Mouse (Mus musculus) neural tube, embryonic 12.5 days (tissue): ENCODE data around the gene Rfx2. TPM values are rescaled to one million over a fixed set of nuclear protein-coding genes. Genes with fewer than 3 reads are reported as not detected.

Source experiments
- ATAC-seq: fragments of 200-750 bp; cut with Nextera tagmentation; 2 replicates; pipeline ENCODE4 v1.8.0; 2017; ENCODE audit warnings: low read depth, mild to moderate bottlenecking, moderate TSS enrichment, moderate library complexity; ENCODE audit not compliant: low FRiP score
- H3K27ac ChIP-seq: fragments of 300-500 bp; sonication (generic); 2 replicates; pipeline ENCODE4 v1.5.1; 2016
- H3K27me3 ChIP-seq: fragments of 300-500 bp; sonication (generic); replicated peaks from 2 replicates; pipeline ENCODE4 v1.6.1; 2016; ENCODE audit warnings: mild to moderate bottlenecking
- H3K36me3 ChIP-seq: fragments of 300-500 bp; sonication (generic); 2 replicates; pipeline ENCODE4 v1.6.1; 2016; ENCODE audit warnings: mild to moderate bottlenecking
- H3K4me1 ChIP-seq: fragments of 300-500 bp; sonication (generic); 2 replicates; pipeline ENCODE4 v1.6.1; 2016
- H3K4me2 ChIP-seq: fragments of 300-500 bp; sonication (generic); replicated peaks from 2 replicates; pipeline ENCODE4 v1.6.1; 2016; ENCODE audit warnings: mild to moderate bottlenecking
- H3K4me3 ChIP-seq: fragments of 300-500 bp; sonication (generic); 2 replicates; pipeline ENCODE4 v1.5.1; 2016
- H3K9ac ChIP-seq: fragments of 300-500 bp; sonication (generic); 2 replicates; pipeline ENCODE4 v1.6.1; 2016; ENCODE audit warnings: mild to moderate bottlenecking
- H3K9me3 ChIP-seq: fragments of 300-500 bp; sonication (generic); 2 replicates; pipeline ENCODE4 v1.6.1; 2016; ENCODE audit warnings: mild to moderate bottlenecking
- WGBS: fragments of 180-500 bp; shearing (Covaris S2); methylation state at CpG from one replicate; pipeline ENCODE4 v1.1.7; 2016; 5-methylcytosine and 5-hydroxymethylcytosine counted together
- polyA plus RNA-seq: library from polyadenylated mRNA; unstranded; fragments of >200 nt; fragmentation: Nextera tagmentation; extraction: Ambion mirVana; gene quantifications from 2 replicates; pipeline ENCODE4 v1.2.1, GENCODE M21; 2016

The Rfx2 gene
- polyA plus RNA-seq, 1 experiment from 2014 or later = 4.9 TPM

GRCm38 (mm10) chr17:56729151-56729550 is 101.7 kb downstream of the Rfx2 start:
- 47% methylated on average over 6 of the region's 6 CpGs for WGBS

GRCm38 (mm10) chr17:56728117-56728516 is 102.7 kb downstream of the Rfx2 start:
- Histone ChIP-seq H3K9ac (no peak overlapping the region), H3K9me3 (0 out of 2 replicates have a peak, but pooled peaks cover 4% of the 10 kb centered on the region), H3K4me3 (no peak overlapping the region), H3K4me1 (peaks cover 16% of the 10 kb centered on the region), H3K36me3 (peaks cover 15% of the 10 kb centered on the region), H3K4me2 (no peak overlapping the region), H3K27me3 (peaks cover 1% of the 10 kb centered on the region), H3K27ac (no peak overlapping the region)
- ATAC-seq = no peak
- WGBS = 28% methylated on average over 12 of the region's 12 CpGs

More at GRCm38 (mm10) chr17:56729151-56729550, 101.7 kb downstream of the Rfx2 start:
- H3K4me2 ChIP-seq = no peak overlapping the region
- H3K27me3 ChIP-seq = peaks cover 3% of the 10 kb centered on the region
- no peak for ATAC-seq
- 0 out of 2 replicates have a peak, but pooled peaks cover 4% of the 10 kb centered on the region for H3K9me3 ChIP-seq
- peaks cover 16% of the 10 kb centered on the region for H3K4me1 ChIP-seq
- H3K36me3 ChIP-seq = peaks cover 4% of the 10 kb centered on the region; the same call in 1 of the 2 replicates
- no peak overlapping the region for H3K4me3 ChIP-seq
- H3K27ac ChIP-seq = no peak overlapping the region
- H3K9ac ChIP-seq = no peak overlapping the region

- Histone ChIP-seq H3K4me1 (peaks cover 16% of the 10 kb centered on the region), H3K9me3 (0 out of 2 replicates have a peak, but pooled peaks cover 4% of the 10 kb centered on the region), H3K4me2 (no peak overlapping the region), H3K9ac (no peak overlapping the region), H3K27ac (no peak overlapping the region), H3K4me3 (no peak overlapping the region), H3K27me3 (no peaks in the 10 kb centered on the region; the same call in 1 of the 2 replicates), H3K36me3 (peaks cover 19% of the 10 kb centered on the region)
- ATAC-seq = no peak
- WGBS = 10% methylated on average over 12 of the region's 12 CpGs
Observed at GRCm38 (mm10) chr17:56727659-56728058, 103.2 kb downstream of the Rfx2 start.

GRCm38 (mm10) chr17:56727029-56727649 is 103.7 kb downstream of the Rfx2 start:
- H3K9ac ChIP-seq = no peak overlapping the region
- 9% methylated on average over 7 of the region's 7 CpGs for WGBS
- peaks cover 23% of the 10 kb centered on the region for H3K36me3 ChIP-seq
- no peaks in the 10 kb centered on the region; the same call in 1 of the 2 replicates for H3K27me3 ChIP-seq
- peaks cover 16% of the 10 kb centered on the region for H3K4me1 ChIP-seq
- no peak overlapping the region for H3K27ac ChIP-seq
- no peak overlapping the region for H3K4me3 ChIP-seq
- no peak overlapping the region for H3K4me2 ChIP-seq
- 0 out of 2 replicates have a peak, but pooled peaks cover 4% of the 10 kb centered on the region for H3K9me3 ChIP-seq
- ATAC-seq = 0 out of 2 replicates have a peak, but pooled peaks have one; percentile 11

Other genes with a start within 250 kb of the Rfx2 start
- 87.1 and 90.5 TPM in 2 replicates for gene Safb2, start 246.4 kb downstream of the Rfx2 start, polyA plus RNA-seq
- gene Safb, start 246.2 kb downstream of the Rfx2 start, polyA plus RNA-seq = 140 and 162 TPM in 2 replicates
- gene 2410015M20Rik, start 221.2 kb downstream of the Rfx2 start, polyA plus RNA-seq = 192 and 202 TPM in 2 replicates
- gene Rpl36, start 217.6 kb downstream of the Rfx2 start, polyA plus RNA-seq = 1,187 and 1,201 TPM in 2 replicates
- gene Lonp1, start 204.1 kb downstream of the Rfx2 start, polyA plus RNA-seq = 53.7 and 54.3 TPM in 2 replicates
- gene Catsperd, start 202.9 kb downstream of the Rfx2 start, polyA plus RNA-seq = 0.93 and 1.5 TPM in 2 replicates
- 105 and 106 TPM in 2 replicates for gene Ranbp3, start 157.7 kb downstream of the Rfx2 start, polyA plus RNA-seq
- gene Ndufa11, start 113.2 kb downstream of the Rfx2 start, polyA plus RNA-seq = 404 and 428 TPM in 2 replicates
- gene Vmac, start 113.0 kb downstream of the Rfx2 start, polyA plus RNA-seq = 15.0 and 16.3 TPM in 2 replicates
- 3.4 and 3.7 TPM in 2 replicates for gene Nrtn, start 73.5 kb downstream of the Rfx2 start, polyA plus RNA-seq
- 49.3 and 54.3 TPM in 2 replicates for gene Dus3l, start 66.3 kb downstream of the Rfx2 start, polyA plus RNA-seq
- 1.6 and 1.8 TPM in 2 replicates for gene Prr22, start 60.8 kb downstream of the Rfx2 start, polyA plus RNA-seq
- not detected in 2 replicates for gene Acsbg2, start 43.4 kb upstream of the Rfx2 start, polyA plus RNA-seq
- gene 1700061G19Rik, start 44.5 kb upstream of the Rfx2 start, polyA plus RNA-seq = 0.16 and 0.42 TPM in 2 replicates
- 86.1 and 89.8 TPM in 2 replicates for gene Mllt1, start 104.4 kb upstream of the Rfx2 start, polyA plus RNA-seq
- not detected in 2 replicates for gene Acer1, start 151.1 kb upstream of the Rfx2 start, polyA plus RNA-seq
- 134 and 152 TPM in 2 replicates for gene Clpp, start 159.3 kb upstream of the Rfx2 start, polyA plus RNA-seq
- 38.0 and 38.2 TPM in 2 replicates for gene Alkbh7, start 166.3 kb upstream of the Rfx2 start, polyA plus RNA-seq
- gene Pspn, start 169.0 kb upstream of the Rfx2 start, polyA plus RNA-seq = not detected in 2 replicates
- gene Gtf2f1, start 180.3 kb upstream of the Rfx2 start, polyA plus RNA-seq = 71.2 and 76.7 TPM in 2 replicates
- 0.28 and 0.33 TPM in 2 replicates for gene Gm17949, start 180.5 kb upstream of the Rfx2 start, polyA plus RNA-seq
- gene Khsrp, start 200.5 kb upstream of the Rfx2 start, polyA plus RNA-seq = 53.1 and 55.8 TPM in 2 replicates
- 0.25 TPM in 1 of 2 replicates, not detected in the other for gene Slc25a41, start 210.6 kb upstream of the Rfx2 start, polyA plus RNA-seq
- 1.1 and 1.2 TPM in 2 replicates for gene Crb3, start 228.1 kb upstream of the Rfx2 start, polyA plus RNA-seq
- 19.4 and 19.9 TPM in 2 replicates for gene Slc25a23, start 228.8 kb upstream of the Rfx2 start, polyA plus RNA-seq
- 4.3 and 4.5 TPM in 2 replicates for gene Dennd1c, start 247.5 kb upstream of the Rfx2 start, polyA plus RNA-seq